Mouse (Mus musculus): Measurements from ENCODE around the gene Lrp5. TPM values are rescaled to one million over a fixed set of nuclear protein-coding genes. Genes with fewer than 3 reads are reported as not detected.

Gene Lrp5
- 10 to 100 TPM in 1 of 2 experiments, 1 to 10 TPM in 1; 6.6 to 48.0 TPM for polyA plus RNA-seq (2012; fragmentation: generic; extraction: Trizol)

DNA sequence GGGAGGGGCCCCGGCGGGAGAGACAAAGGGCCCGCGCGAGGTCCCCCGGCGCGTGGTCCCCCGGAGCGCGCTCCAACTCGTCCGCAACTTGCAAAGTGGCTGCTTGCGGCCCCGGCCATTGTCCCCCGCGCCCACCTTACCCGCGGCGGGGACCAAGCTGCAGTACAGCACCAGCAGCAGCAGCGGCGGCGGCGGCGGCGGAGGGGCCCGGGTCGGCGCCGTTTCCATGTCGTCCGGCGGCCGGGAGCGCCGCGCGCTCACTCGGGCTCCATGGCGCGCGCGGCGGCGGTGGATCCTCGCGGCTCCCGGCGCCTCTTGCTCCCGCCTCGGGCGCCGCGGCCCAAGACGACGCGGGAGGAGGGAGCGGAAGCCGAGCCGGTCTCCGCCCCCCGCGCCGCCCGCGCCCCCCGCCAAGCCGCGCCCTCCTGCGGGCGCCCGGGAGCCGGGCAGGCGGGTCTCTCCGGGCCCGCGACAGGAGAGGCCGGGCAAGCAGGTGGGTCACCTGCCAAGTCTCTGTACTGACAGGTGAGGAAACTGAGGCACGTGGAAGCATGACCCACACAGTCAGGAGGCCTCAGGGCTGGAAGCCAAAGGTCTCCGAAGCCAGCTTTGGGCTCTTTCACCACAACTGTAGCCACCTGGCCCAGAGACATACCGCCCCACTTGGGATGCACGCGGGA, at the start of gene Lrp5:
Gene Lrp5, minus strand, starts transcription at position 350 of the 680 bp plus-strand sequence.

DNA sequence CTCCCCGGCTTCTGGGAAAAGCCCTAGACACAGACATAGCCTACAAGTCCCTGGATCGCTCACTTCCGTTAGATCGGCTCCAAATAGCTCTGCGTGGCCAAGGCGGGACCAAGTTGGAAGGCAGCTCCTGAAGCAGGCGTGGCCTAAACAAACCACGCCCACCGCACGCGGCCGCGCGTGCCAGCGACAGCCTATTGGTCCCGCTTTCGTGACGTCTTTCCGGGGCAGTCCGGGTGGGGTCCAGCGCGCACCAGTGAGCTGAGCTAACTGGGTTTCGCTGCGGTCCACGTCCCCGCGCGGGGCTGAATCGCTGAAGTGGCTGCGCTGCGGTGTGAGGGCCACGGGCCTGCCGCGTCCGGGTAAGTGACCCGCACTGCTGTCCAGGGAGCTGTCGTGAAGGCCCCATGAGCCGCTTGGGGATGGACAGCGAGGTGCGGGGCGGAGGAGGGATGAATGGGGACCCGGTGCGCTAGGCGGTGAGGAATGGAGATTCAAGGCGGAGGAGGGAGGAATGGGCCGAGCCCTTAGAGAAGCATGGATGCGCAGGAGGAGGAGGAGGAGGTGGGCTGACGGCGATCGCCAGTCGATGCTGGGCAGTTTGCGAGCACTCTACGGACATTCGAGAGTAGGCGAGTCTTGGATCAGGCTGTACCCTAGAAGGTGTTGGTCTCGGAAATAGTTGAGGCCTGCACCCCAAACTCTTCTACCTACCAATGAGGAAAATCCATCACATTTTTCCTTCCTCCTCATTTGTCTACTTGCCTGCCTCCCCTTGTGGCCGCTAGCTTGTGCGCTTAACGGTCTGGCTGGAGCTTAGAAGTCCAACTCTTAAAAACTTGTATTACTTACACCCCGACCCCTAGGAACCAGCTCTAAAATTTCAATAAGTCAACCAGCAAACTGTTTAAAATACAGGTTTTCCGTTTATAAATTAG, 22.0 kb upstream of the Lrp5 start, which contains the start of gene 1810055G02Rik:
Gene 1810055G02Rik, plus strand, starts transcription at position 216 of the 935 bp plus-strand sequence.

DNA sequence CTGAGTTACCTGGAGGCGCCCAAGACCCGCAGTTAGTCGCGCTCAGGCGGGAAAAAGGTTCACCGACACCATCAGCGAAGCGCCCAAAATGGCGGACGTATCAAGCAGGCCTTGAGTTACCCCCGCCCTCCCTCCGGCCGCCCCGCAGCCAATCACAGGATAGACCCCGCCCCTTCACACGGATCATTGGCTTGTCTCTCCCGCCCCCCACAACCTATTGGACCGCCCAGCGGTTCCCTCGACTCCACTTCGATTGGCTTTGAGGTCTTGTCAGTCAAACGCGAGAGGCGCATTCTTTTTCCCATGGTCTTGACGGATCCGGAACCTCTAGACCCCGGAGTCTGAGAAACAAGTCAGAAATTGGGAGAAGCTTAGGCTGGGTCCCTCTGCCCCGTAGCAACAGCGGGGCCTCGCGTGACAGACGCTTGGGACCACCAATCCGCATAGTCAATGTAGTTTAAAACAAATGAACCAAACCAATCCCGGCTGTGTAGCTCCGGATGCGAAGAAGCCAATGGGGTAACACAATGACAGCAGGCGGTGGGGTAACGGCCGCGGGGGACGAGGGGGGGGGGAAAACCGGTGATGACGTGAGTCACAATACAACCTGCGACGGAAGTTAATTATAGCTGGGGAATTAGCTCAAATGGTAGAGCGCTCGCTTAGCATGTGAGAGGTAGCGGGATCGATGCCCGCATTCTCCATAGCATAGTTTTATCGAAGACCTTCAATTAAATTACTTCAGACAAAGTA, 110.6 kb downstream of the Lrp5 start, which contains the start of gene Ppp6r3:
Gene Ppp6r3, minus strand, starts transcription at position 118 of the 753 bp plus-strand sequence.

Other genes with a start within 250 kb of the Lrp5 start
- gene Ppp6r3, start 110.8 kb downstream of the Lrp5 start, polyA plus RNA-seq (2012; fragmentation: generic; extraction: Trizol): 10 to 100 TPM in 1 of 2 experiments, 1 to 10 TPM in 1; 1.8 to 25.2 TPM
- gene 1810055G02Rik, start 21.7 kb upstream of the Lrp5 start, polyA plus RNA-seq (2012; fragmentation: generic; extraction: Trizol): 10 to 100 TPM; 27.5 to 68.4 TPM
- gene Kmt5b, start 80.9 kb upstream of the Lrp5 start, polyA plus RNA-seq (2012; fragmentation: generic; extraction: Trizol): 1 to 10 TPM in 1 of 2 experiments, under 1 TPM in 1; 0.35 to 8.2 TPM
- 10 to 100 TPM in 1 of 2 experiments, 1 to 10 TPM in 1; 3.8 to 19.2 TPM for gene Chka, start 165.2 kb upstream of the Lrp5 start, polyA plus RNA-seq (2012; fragmentation: generic; extraction: Trizol)
- gene Tcirg1, start 220.6 kb upstream of the Lrp5 start, polyA plus RNA-seq (2012; fragmentation: generic; extraction: Trizol): 10 to 100 TPM; 46.1 to 53.3 TPM
- gene Ndufs8, start 226.2 kb upstream of the Lrp5 start, polyA plus RNA-seq (2012; fragmentation: generic; extraction: Trizol): 100 to 1,000 TPM; 269 to 451 TPM
- 1 to 10 TPM; 2.7 to 8.3 TPM for gene Aldh3b1, start 243.2 kb upstream of the Lrp5 start, polyA plus RNA-seq (2012; fragmentation: generic; extraction: Trizol)
- gene Unc93b1, start 248.6 kb upstream of the Lrp5 start, polyA plus RNA-seq (2012; fragmentation: generic; extraction: Trizol): under 1 TPM; 0.01 to 0.08 TPM